Mouse (Mus musculus) small intestine, adult 2 months (tissue): ENCODE results near the gene Agfg1. TPM values are rescaled to one million over a fixed set of nuclear protein-coding genes. Genes with fewer than 3 reads are reported as not detected.
"Not testable (repeated sequence)": the region's sequence is repeated elsewhere in the genome, so short reads cannot be mapped to it uniquely, and the experiment has no call there.

ENCODE experiments used
- H3K27ac ChIP-seq: fragments of 200-500 bp; 2 replicates; pipeline ENCODE4 v1.5.1; 2012; ENCODE audit warnings: low read depth, low read length, control low read depth, inconsistent platforms; ENCODE audit not compliant: insufficient read depth
- H3K27me3 ChIP-seq: fragments of 200-500 bp; 2 replicates; pipeline ENCODE4 v1.6.1; 2012; ENCODE audit warnings: mild to moderate bottlenecking, moderate library complexity, low read length, inconsistent platforms; ENCODE audit not compliant: control insufficient read depth, insufficient read depth
- H3K36me3 ChIP-seq: fragments of 200-500 bp; 2 replicates; pipeline ENCODE4 v1.6.1; 2012; ENCODE audit warnings: mild to moderate bottlenecking, low read length, control low read depth, inconsistent platforms; ENCODE audit not compliant: control insufficient read depth, insufficient read depth
- H3K4me1 ChIP-seq: fragments of 200-500 bp; 2 replicates; pipeline ENCODE4 v1.6.1; 2012; ENCODE audit warnings: low read length, inconsistent platforms, mixed read lengths; ENCODE audit not compliant: control insufficient read depth, insufficient read depth, insufficient read length
- H3K4me3 ChIP-seq: fragments of 200-500 bp; 2 replicates; pipeline ENCODE4 v1.5.1; 2012; ENCODE audit warnings: low read depth, mild to moderate bottlenecking, control low read depth, inconsistent platforms, low read length, moderate library complexity
- CTCF ChIP-seq: fragments of 200-500 bp; IDR thresholded peaks from 2 replicates; pipeline ENCODE4 v1.5.1; 2012; ENCODE audit warnings: low read depth, mild to moderate bottlenecking, control low read depth, inconsistent platforms, low read length, moderate library complexity, mixed read lengths; ENCODE audit not compliant: insufficient replicate concordance, insufficient read length; ENCODE audit errors: extremely low read depth
- POLR2A ChIP-seq: fragments of 200-500 bp; IDR thresholded peaks from 2 replicates; pipeline ENCODE4 v1.6.1; 2012; ENCODE audit warnings: low read depth, mild to moderate bottlenecking, control low read depth, inconsistent platforms, low read length, moderate library complexity
- WGBS: fragments of 180-500 bp; shearing (Covaris S2); methylation state at CpG from one replicate; pipeline ENCODE4 v1.1.7; 2018; 5-methylcytosine and 5-hydroxymethylcytosine counted together
- polyA plus RNA-seq: library from polyadenylated mRNA; depleted of rRNA; stranded (reverse); fragments of >200 nt; gene quantifications from 2 replicates; pipeline ENCODE4 v1.2.3, GENCODE M21; 2012

The Agfg1 gene
- polyA plus RNA-seq, 1 experiment: 46.7 TPM

DNA sequence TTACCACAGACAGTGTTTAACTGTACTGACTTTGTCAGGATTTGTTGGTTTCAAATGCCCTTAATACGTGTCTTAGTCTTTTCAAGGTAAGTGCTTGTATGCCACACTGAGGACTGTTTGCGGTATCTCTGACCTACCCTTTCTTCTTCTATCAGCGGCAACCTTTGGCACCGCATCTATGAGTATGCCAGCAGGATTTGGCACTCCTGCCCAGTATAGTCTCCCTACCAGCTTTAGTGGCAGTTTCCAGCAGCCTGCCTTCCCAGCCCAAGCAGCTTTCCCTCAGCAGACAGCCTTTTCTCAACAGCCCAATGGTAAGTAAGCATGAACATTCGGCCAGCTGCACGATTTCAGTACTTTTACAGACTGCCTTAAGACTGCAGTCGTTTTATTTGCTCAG, 54.0 kb downstream of the Agfg1 start:
- Histone ChIP-seq H3K4me3 (no peak overlapping the region), H3K36me3 (peaks cover 40% of the 10 kb centered on the region), H3K27me3 (no peaks in the 10 kb centered on the region), H3K4me1 (no peaks in the 10 kb centered on the region), H3K27ac (no peak overlapping the region)
- 75% methylated on average over 7 of the region's 7 CpGs for WGBS
- TF ChIP-seq POLR2A (no peak), CTCF (no peak)

DNA sequence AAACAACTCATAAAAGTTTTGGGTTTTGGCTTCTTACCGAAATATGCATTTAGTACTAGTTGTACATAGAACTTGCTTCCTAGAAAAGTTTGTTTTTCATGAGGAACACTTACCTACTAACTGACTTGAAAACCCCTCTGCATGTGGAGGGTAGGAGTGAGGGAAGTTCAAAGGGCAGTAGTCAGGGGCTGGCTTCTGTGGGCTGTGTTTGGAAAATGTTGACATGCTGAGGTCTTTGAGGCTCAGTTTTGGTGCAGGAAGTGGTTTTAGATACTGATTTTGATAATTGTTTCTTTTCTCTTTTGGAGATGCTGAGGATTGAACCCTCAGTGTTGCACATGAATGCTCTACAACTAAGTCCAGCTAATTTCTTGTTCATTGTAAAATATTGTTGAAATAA, 61.3 kb downstream of the Agfg1 start:
- Histone ChIP-seq H3K4me3 (no peak overlapping the region), H3K4me1 (no peaks in the 10 kb centered on the region), H3K36me3 (peaks cover 40% of the 10 kb centered on the region), H3K27me3 (no peaks in the 10 kb centered on the region; the same call in 1 of the 2 replicates), H3K27ac (no peak overlapping the region)
- TF ChIP-seq CTCF (no peak), POLR2A (no peak)
- 88% methylated on average over 1 of the region's 1 CpGs for WGBS

DNA sequence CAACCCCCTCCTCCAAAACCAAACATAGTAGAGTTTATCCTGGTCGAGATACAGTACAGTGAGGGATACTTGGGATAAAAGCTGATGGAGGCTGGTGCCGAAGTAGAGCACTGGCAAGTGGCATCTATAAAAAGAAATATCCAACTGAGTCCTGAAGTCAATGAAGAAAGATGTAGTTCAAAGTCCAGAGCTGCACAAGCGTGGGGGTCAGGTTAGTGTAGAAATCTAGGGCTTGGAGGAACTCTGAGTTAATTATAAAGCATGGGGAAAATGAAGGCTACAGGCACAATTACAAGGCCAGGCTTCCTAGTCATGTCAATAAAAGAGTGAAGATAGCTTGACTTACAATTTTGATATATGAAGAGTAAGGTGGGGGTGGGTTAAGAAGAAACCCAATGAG, 61.9 kb downstream of the Agfg1 start:
- Histone ChIP-seq H3K27me3 (no peaks in the 10 kb centered on the region; the same call in 1 of the 2 replicates), H3K4me1 (no peaks in the 10 kb centered on the region), H3K4me3 (no peak overlapping the region), H3K36me3 (peaks cover 38% of the 10 kb centered on the region), H3K27ac (no peak overlapping the region)
- 82% methylated on average over 3 of the region's 3 CpGs for WGBS
- TF ChIP-seq POLR2A (no peak), CTCF (no peak)

DNA sequence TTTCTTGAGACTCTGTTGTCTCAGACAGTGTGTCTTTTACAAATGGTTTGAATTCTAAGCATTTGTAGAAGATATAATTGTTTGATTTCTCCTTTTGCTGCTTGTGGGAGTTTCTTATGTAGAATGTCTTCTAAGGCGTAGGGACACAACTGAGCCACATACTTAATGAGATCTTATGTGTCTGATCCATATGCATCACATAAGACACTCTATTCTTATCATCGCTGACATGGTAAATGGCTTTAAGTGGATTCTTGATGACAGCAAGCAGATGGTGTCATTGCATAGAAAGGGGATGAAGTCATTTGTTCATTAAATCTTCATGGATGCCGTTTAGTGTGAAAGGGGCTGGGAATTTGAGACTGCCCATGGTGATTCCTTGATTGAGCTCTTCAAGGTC, 66.6 kb downstream of the Agfg1 start:
- no peak for TF ChIP-seq CTCF
- TF ChIP-seq POLR2A: no peak
- no peak overlapping the region for H3K27ac ChIP-seq
- peaks cover 13% of the 10 kb centered on the region for H3K36me3 ChIP-seq
- 89% methylated on average over 3 of the region's 3 CpGs for WGBS
- no peaks in the 10 kb centered on the region for H3K4me1 ChIP-seq
- no peak overlapping the region for H3K4me3 ChIP-seq
- no peaks in the 10 kb centered on the region for H3K27me3 ChIP-seq

DNA sequence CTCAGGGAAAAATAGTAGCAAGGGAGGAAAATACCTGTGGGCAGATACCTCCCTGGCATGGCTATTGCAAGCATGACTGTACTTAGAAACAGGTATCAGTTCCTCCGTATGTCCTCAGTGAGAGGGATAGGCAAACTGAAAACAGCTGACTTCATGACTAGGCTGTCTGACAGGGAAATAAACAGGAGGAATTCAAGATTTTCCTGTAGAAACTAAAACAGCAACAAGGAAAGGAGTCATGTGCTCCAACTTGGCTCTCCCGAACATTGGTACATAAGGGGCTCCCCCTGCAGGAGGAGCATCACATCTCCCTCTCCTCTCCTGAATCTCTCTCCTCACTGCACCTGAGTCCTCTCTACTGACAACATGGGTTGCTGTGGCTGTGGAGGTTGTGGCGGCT, 73.7 kb downstream of the Agfg1 start, which contains the start of gene A030005L19Rik:
TSS of gene A030005L19Rik (plus strand) at position 301 of the 400 bp plus-strand sequence.
- no peaks in the 10 kb centered on the region for H3K36me3 ChIP-seq
- H3K4me3 ChIP-seq: no peak within 1 kb of the TSS
- H3K27ac ChIP-seq: no peak within 1 kb of the TSS
- WGBS: 68% methylated on average over 3 of the region's 3 CpGs
- TF ChIP-seq CTCF (no peak), POLR2A (no peak)
- no peaks in the 10 kb centered on the region for H3K27me3 ChIP-seq
- 0 out of 2 replicates have a peak, but pooled peaks cover 2% of the 10 kb centered on the region for H3K4me1 ChIP-seq

DNA sequence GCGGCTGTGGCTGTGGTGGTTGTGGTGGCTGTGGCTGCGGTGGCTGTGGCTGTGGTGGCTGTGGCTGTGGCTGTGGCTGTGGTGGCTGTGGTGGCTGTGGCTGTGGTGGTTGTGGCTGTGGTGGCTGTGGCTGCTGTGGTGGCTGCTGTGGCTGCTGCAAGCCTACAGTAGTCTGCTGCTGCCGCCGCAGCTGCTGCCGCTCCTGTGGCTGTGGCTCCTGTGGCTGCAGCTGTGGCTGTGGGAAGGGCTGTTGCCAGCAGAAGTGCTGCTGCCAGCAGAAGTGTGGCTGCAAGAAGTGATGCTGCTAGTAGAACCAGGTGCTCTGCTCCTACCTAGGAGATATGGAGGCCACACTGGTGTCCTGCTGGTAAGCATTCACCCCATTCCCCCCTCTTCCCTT, 74.2 kb downstream of the Agfg1 start:
- H3K4me3 ChIP-seq, H3K27me3 ChIP-seq, H3K36me3 ChIP-seq, H3K4me1 ChIP-seq, H3K27ac ChIP-seq: not testable (repeated sequence)
- WGBS: 90% methylated on average over 5 of the region's 5 CpGs

DNA sequence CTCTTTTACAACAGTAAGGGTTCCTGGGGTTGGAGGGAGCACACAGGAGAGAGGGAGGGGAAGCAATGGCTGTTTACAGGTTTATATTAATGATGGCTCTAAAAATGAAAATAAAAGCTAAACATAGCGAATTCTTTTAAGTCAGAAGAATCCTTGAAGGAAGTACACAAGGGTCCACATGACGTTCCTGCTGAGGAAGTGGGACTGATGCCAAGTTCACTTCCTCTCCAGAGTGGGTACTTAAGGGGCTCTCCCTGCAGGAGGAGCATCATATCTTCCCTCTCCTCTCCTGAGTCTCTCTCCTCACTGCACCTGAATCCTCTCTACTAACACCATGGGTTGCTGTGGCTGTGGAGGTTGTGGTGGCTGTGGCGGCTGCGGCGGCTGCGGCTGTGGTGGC, 85.4 kb downstream of the Agfg1 start, which contains the start of gene A030014E15Rik:
TSS of gene A030014E15Rik (plus strand) at position 268 of the 400 bp plus-strand sequence.
- H3K36me3 ChIP-seq: no peaks in the 10 kb centered on the region
- WGBS: 79% methylated on average over 6 of the region's 6 CpGs
- no peaks in the 10 kb centered on the region for H3K27me3 ChIP-seq
- no peaks in the 10 kb centered on the region for H3K4me1 ChIP-seq
- no peak within 1 kb of the TSS for H3K27ac ChIP-seq
- H3K4me3 ChIP-seq: no peak within 1 kb of the TSS
- TF ChIP-seq POLR2A (no peak), CTCF (no peak)

DNA sequence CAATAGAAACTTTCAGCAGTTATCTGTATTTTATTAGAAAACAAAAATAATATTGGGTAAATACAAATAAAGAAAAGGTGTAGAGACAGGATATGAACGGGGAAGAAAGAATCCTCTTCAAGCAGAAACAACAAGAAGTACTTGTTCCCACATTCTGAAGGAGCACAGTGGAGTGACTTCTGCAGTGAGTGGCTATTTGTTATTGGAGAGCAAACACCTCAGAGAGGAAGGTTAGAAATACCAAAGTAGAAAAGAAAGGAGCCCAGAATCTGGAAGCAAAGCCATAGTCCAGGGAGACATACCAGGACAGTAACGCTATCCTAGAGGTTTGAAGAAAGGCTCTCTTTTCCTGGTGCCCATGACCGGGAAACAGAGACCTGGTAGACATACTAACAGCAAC, 91.3 kb downstream of the Agfg1 start:
- WGBS: 88% methylated on average over 3 of the region's 3 CpGs
- not testable (repeated sequence) for H3K4me3 ChIP-seq, H3K27me3 ChIP-seq, H3K27ac ChIP-seq, H3K4me1 ChIP-seq, H3K36me3 ChIP-seq

DNA sequence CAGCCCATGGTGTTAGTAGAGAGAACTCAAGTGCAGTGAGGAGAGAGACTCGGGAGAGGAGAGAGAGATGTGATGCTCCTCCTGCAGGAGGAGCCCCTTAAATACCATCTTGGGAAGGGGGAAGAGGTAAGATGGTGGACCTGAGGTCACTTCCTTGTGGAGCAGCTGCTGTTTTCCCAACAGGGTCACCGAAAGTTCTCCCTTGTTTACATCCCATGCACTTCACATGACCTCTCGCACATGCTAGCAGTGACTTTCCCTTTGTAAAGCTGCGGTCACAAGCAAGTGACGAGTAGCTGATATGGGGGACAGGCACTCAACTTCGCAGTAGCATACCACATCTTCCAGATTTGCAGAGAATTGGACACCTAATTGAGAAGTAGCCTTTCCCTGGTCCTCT, 92.0 kb downstream of the Agfg1 start, which contains the start of gene Gm6217:
TSS of gene Gm6217 (minus strand) at position 74 of the 400 bp plus-strand sequence.
- not testable (repeated sequence) for H3K4me3 ChIP-seq, H3K27me3 ChIP-seq, H3K4me1 ChIP-seq, H3K36me3 ChIP-seq, H3K27ac ChIP-seq
- no CpG with 5 or more reads among the region's 6 CpGs for WGBS
